Mouse (Mus musculus) E14TG2a.4 (cell line): Measurements from ENCODE around the gene Ctbp2.

Experiments
- H3K27me3 ChIP-seq: 2 replicates; pipeline ENCODE4 v1.6.1; 2014; ENCODE audit warnings: low read length, control low read depth; ENCODE audit not compliant: insufficient read depth
- H3K36me3 ChIP-seq: 2 replicates; pipeline ENCODE4 v1.6.1; 2014; ENCODE audit warnings: low read length, control low read depth; ENCODE audit not compliant: insufficient read depth
- H3K4me1 ChIP-seq: replicated peaks from 2 replicates; pipeline ENCODE4 v1.6.1; 2014; ENCODE audit warnings: low read depth, low read length, control low read depth
- H3K4me3 ChIP-seq: replicated peaks from 2 replicates; pipeline ENCODE4 v1.5.1; 2014; ENCODE audit warnings: mild to moderate bottlenecking, low read length
- H3K9me3 ChIP-seq: 2 replicates; pipeline ENCODE4 v1.6.1; 2014; ENCODE audit warnings: low read length, control low read depth
- CTCF ChIP-seq: conservative IDR thresholded peaks from 2 replicates; pipeline ENCODE4 v1.5.1; 2014; ENCODE audit warnings: low read length
- NANOG ChIP-seq: IDR thresholded peaks from 2 replicates; pipeline ENCODE4 v1.6.1; 2014; ENCODE audit warnings: borderline replicate concordance, low read length, mixed read lengths
- POU5F1 ChIP-seq: IDR thresholded peaks from 2 replicates; pipeline ENCODE4 v1.6.1; 2014; ENCODE audit warnings: low read length, borderline replicate concordance

The Ctbp2 gene

GRCm38 (mm10) chr7:132965707-132966106 lies 158.4 kb downstream of the Ctbp2 start:
- Histone ChIP-seq H3K9me3 (no peaks in the 10 kb centered on the region), H3K4me3 (no peak overlapping the region), H3K36me3 (peaks cover 9% of the 10 kb centered on the region; the same call in 1 of the 2 replicates), H3K27me3 (no peaks in the 10 kb centered on the region), H3K4me1 (peaks cover 2% of the 10 kb centered on the region; the same call in 1 of the 2 replicates)
- no peak for TF ChIP-seq NANOG

- Histone ChIP-seq H3K4me1 (peaks cover 2% of the 10 kb centered on the region; the same call in 1 of the 2 replicates), H3K36me3 (peaks cover 9% of the 10 kb centered on the region; the same call in 1 of the 2 replicates), H3K4me3 (no peak overlapping the region), H3K9me3 (no peaks in the 10 kb centered on the region), H3K27me3 (no peaks in the 10 kb centered on the region)
- TF ChIP-seq NANOG (no peak), POU5F1 (no peak), CTCF (no peak)
Measured at GRCm38 (mm10) chr7:132964395-132964794, 159.8 kb downstream of the Ctbp2 start.

GRCm38 (mm10) chr7:132950613-132951012 lies 173.5 kb downstream of the Ctbp2 start:
- H3K27me3 ChIP-seq: no peaks in the 10 kb centered on the region
- H3K36me3 ChIP-seq: no peaks in the 10 kb centered on the region
- no peak for TF ChIP-seq NANOG
- no peak for TF ChIP-seq CTCF
- no peak for TF ChIP-seq POU5F1
- H3K4me3 ChIP-seq: no peak overlapping the region
- no peaks in the 10 kb centered on the region for H3K4me1 ChIP-seq
- no peaks in the 10 kb centered on the region for H3K9me3 ChIP-seq

GRCm38 (mm10) chr7:132949968-132950367 lies 174.2 kb downstream of the Ctbp2 start:
- Histone ChIP-seq H3K4me3 (no peak overlapping the region), H3K27me3 (no peaks in the 10 kb centered on the region), H3K4me1 (no peaks in the 10 kb centered on the region), H3K9me3 (no peaks in the 10 kb centered on the region), H3K36me3 (no peaks in the 10 kb centered on the region)
- no peak for TF ChIP-seq POU5F1
- no peak for TF ChIP-seq NANOG
- TF ChIP-seq CTCF: no peak

GRCm38 (mm10) chr7:132940569-132940968 lies 183.6 kb downstream of the Ctbp2 start:
- H3K4me3 ChIP-seq: no peak overlapping the region
- TF ChIP-seq POU5F1 (no peak), CTCF (no peak), NANOG (no peak)
- H3K36me3 ChIP-seq: no peaks in the 10 kb centered on the region
- no peaks in the 10 kb centered on the region for H3K9me3 ChIP-seq
- no peaks in the 10 kb centered on the region for H3K27me3 ChIP-seq
- H3K4me1 ChIP-seq: no peaks in the 10 kb centered on the region

GRCm38 (mm10) chr7:132939118-132939517 lies 185.0 kb downstream of the Ctbp2 start:
- Histone ChIP-seq H3K4me1 (no peaks in the 10 kb centered on the region), H3K9me3 (no peaks in the 10 kb centered on the region), H3K36me3 (no peaks in the 10 kb centered on the region), H3K4me3 (no peak overlapping the region), H3K27me3 (no peaks in the 10 kb centered on the region)
- TF ChIP-seq POU5F1 (no peak), CTCF (no peak), NANOG (no peak)
